Mouse (Mus musculus): ENCODE measurements around the gene Zmat3. TPM values are rescaled to one million over a fixed set of nuclear protein-coding genes. Genes with fewer than 3 reads are reported as not detected.

Zmat3 gene
- total RNA-seq, 4 experiments from 2014 or later = 7.1 to 9.7 (median 8.6) TPM

Other genes with a start within 250 kb of the Zmat3 start
- gene Pik3ca, start 31.7 kb upstream of the Zmat3 start, total RNA-seq (2022) = 10 to 100 TPM; 40.7 to 50.6 (median 45.8) TPM
- gene Kcnmb3, start 126.2 kb upstream of the Zmat3 start, total RNA-seq (2022) = not detected
- gene Zfp639, start 144.2 kb upstream of the Zmat3 start, total RNA-seq (2022) = 10 to 100 TPM; 27.6 to 39.8 (median 28.8) TPM
- gene Mfn1, start 163.5 kb upstream of the Zmat3 start, total RNA-seq (2022) = 100 to 1,000 TPM; 196 to 263 (median 234) TPM